Mouse (Mus musculus) heart, adult 9 months (tissue): ENCODE measurements around the gene Prl3d2.
"Not testable (repeated sequence)": the region's sequence is repeated elsewhere in the genome, so short reads cannot be mapped to it uniquely, and the experiment has no call there.

ENCODE experiments used
- DNase-seq, 2 experiments: peaks; one replicate each; pipeline ENCODE4 v3.0.0; 2022; ENCODE audit warnings: low spot score in 2 of 2

The Prl3d2 gene

GRCm38 (mm10) chr13:27121398-27121797 is at the start of gene Prl3d2:
Prl3d2 (plus strand) TSS chr13:27121698.
- not testable (repeated sequence) for DNase-seq

GRCm38 (mm10) chr13:27093890-27094289 is 27.6 kb upstream of the Prl3d2 start, which contains the start of gene Prl3d1:
Prl3d1 (plus strand) TSS chr13:27094190.
- DNase-seq = not testable (repeated sequence)

- no peak for DNase-seq
Observed at GRCm38 (mm10) chr13:27148264-27148663, 26.8 kb downstream of the Prl3d2 start.

GRCm38 (mm10) chr13:27156490-27156889 is 35.0 kb downstream of the Prl3d2 start, which contains the start of gene Prl3d3:
Prl3d3 (plus strand) TSS chr13:27156790.
- DNase-seq = not testable (repeated sequence)
